Mouse (Mus musculus): ENCODE results near the gene Supt6. TPM values are rescaled to one million over a fixed set of nuclear protein-coding genes. Genes with fewer than 3 reads are reported as not detected.
A peak's percentile ranks its signal among the peaks of the same experiment; 100 is the strongest.

The Supt6 gene
- polyA plus RNA-seq, 1 experiment from 2014 or later, result 30.9 TPM

DNA sequence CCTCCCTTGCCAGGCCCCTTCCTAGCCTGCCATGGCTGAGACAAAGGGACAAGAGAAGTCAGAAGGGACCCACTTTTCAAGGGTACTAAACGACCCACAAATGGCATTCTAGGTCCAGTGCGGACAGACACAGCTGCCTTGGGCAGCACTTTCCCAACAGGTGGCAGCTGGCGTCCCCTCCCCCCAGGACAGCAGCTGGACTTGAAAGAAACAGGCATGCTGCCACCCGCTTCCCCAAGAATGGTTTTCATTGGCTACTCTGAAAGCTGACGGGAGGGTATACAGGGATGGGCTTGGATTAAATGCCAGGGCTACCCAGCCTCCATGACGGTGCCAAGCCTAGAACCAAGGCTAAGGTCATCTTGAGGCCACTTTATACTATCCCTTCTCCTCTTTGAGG, 83.3 kb downstream of the Supt6 start:
- 82% methylated on average over 6 of the region's 6 CpGs for WGBS
- Histone ChIP-seq H3K36me3 (ENCODE audit: control insufficient read depth, insufficient read depth, low read length) (peaks cover 39% of the 10 kb centered on the region), H3K9ac (ENCODE audit: low read depth, low read length) (peak overlapping the region; percentile 99)

DNA sequence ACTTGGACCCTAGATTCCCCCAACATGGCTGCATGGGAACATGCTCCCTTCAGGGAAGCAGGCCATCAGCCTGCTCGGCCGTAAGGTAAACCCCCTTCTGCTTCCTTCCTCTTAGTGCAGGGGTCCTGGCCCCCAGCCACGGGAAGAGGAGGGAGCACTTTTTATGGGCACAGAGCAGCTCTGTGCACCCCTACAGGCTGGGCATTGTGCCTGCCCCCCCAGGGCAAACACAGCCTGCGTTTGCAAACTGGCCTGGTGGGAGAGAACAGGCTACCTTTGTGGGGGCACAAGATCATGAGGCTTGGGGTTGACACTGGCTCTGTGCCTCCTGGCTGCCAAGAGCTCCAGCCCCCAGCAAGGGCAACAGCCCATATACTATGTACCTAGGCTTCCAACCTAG, 83.8 kb downstream of the Supt6 start:
- peak overlapping the region; percentile 5; the same call in 1 of the 2 replicates for H3K4me3 ChIP-seq (ENCODE audit: low read depth, low read length)
- peak overlapping the region; percentile 97 for H3K4me2 ChIP-seq
- DNase-seq (ENCODE audit: low spot score), result no peak
- no peaks in the 10 kb centered on the region for H3K27me3 ChIP-seq (replicated peaks; ENCODE audit: control insufficient read depth, insufficient read depth, low read length)
- peaks cover 40% of the 10 kb centered on the region for H3K36me3 ChIP-seq (ENCODE audit: control insufficient read depth, insufficient read depth, low read length)
- H3K9me3 ChIP-seq (ENCODE audit: control insufficient read depth, low read length), result no peaks in the 10 kb centered on the region
- 65% methylated on average over 4 of the region's 4 CpGs for WGBS
- peaks cover 38% of the 10 kb centered on the region for H3K4me1 ChIP-seq (replicated peaks; ENCODE audit: control insufficient read depth, insufficient read depth, low read length)
- peak overlapping the region; percentile 31; the same call in 1 of the 2 replicates for H3K9ac ChIP-seq (ENCODE audit: low read depth, low read length)
- no peak for ATAC-seq (replicated peaks; ENCODE audit: low FRiP score)
- H3K27ac ChIP-seq (ENCODE audit: low read depth, low read length), result no peak overlapping the region

More for the DNA sequence above, 83.3 kb downstream of the Supt6 start:
- peaks cover 39% of the 10 kb centered on the region for H3K4me1 ChIP-seq (replicated peaks; ENCODE audit: control insufficient read depth, insufficient read depth, low read length)
- H3K27ac ChIP-seq (ENCODE audit: low read depth, low read length), result peak overlapping the region; percentile 92; the same call in 1 of the 2 replicates
- no peak for DNase-seq (ENCODE audit: low spot score)
- peak overlapping the region; percentile 97 for H3K4me2 ChIP-seq
- no peaks in the 10 kb centered on the region for H3K9me3 ChIP-seq (ENCODE audit: control insufficient read depth, low read length)
- H3K4me3 ChIP-seq (ENCODE audit: low read depth, low read length), result peak overlapping the region; percentile 98
- ATAC-seq (replicated peaks; ENCODE audit: low FRiP score), result no peak
- no peaks in the 10 kb centered on the region for H3K27me3 ChIP-seq (replicated peaks; ENCODE audit: control insufficient read depth, insufficient read depth, low read length)

GRCm38 (mm10) chr11:78161169-78161568, 84.6 kb downstream of the Supt6 start:
- peaks cover 30% of the 10 kb centered on the region for H3K4me1 ChIP-seq (replicated peaks; ENCODE audit: control insufficient read depth, insufficient read depth, low read length)
- H3K36me3 ChIP-seq (ENCODE audit: control insufficient read depth, insufficient read depth, low read length), result peaks cover 43% of the 10 kb centered on the region
- ATAC-seq (replicated peaks; ENCODE audit: low FRiP score) (no peak), DNase-seq (ENCODE audit: low spot score) (no peak)
- no peak overlapping the region for H3K4me2 ChIP-seq
- H3K4me3 ChIP-seq (ENCODE audit: low read depth, low read length), result no peak overlapping the region
- H3K27me3 ChIP-seq (replicated peaks; ENCODE audit: control insufficient read depth, insufficient read depth, low read length), result no peaks in the 10 kb centered on the region
- H3K9me3 ChIP-seq (ENCODE audit: control insufficient read depth, low read length), result no peaks in the 10 kb centered on the region
- 0 out of 2 replicates have a peak overlapping the region, but pooled peaks have one; percentile 28 for H3K27ac ChIP-seq (ENCODE audit: low read depth, low read length)
- WGBS, result 90% methylated on average over 14 of the region's 14 CpGs
- no peak overlapping the region for H3K9ac ChIP-seq (ENCODE audit: low read depth, low read length)

- 91% methylated on average over 3 of the region's 3 CpGs for WGBS
- Histone ChIP-seq H3K27me3 (replicated peaks; ENCODE audit: control insufficient read depth, insufficient read depth, low read length) (no peaks in the 10 kb centered on the region), H3K9ac (ENCODE audit: low read depth, low read length) (no peak overlapping the region), H3K4me2 (no peak overlapping the region), H3K4me3 (ENCODE audit: low read depth, low read length) (no peak overlapping the region), H3K27ac (ENCODE audit: low read depth, low read length) (0 out of 2 replicates have a peak overlapping the region, but pooled peaks have one; percentile 28), H3K9me3 (ENCODE audit: control insufficient read depth, low read length) (no peaks in the 10 kb centered on the region), H3K36me3 (ENCODE audit: control insufficient read depth, insufficient read depth, low read length) (peaks cover 46% of the 10 kb centered on the region), H3K4me1 (replicated peaks; ENCODE audit: control insufficient read depth, insufficient read depth, low read length) (peaks cover 25% of the 10 kb centered on the region)
- ATAC-seq (replicated peaks; ENCODE audit: low FRiP score) (no peak), DNase-seq (ENCODE audit: low spot score) (no peak)
These were observed 85.1 kb downstream of the Supt6 start for GRCm38 (mm10) chr11:78160675-78161074.

DNA sequence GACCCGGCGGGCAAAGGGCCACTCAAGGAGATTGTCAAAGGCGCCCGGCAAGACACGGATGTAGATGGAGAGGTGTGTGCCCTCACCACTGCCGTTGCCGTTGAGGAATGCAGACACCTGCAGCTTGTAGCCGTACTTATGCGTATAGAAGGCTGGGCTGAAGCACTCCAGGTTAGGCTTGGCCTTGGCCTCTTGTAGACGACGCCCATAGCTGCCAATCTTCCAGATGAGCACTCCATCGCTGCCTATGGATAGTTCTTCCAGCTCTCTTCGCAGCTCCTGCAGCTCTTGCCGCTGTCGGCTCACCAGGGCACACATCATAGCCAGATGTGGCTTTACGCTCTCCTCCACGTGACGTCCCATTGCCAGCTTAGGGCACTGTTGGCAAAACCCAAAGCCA, 85.6 kb downstream of the Supt6 start:
- 88% methylated on average over 18 of the region's 18 CpGs for WGBS
- DNase-seq (ENCODE audit: low spot score) (no peak), ATAC-seq (replicated peaks; ENCODE audit: low FRiP score) (no peak)
- Histone ChIP-seq H3K9me3 (ENCODE audit: control insufficient read depth, low read length) (no peaks in the 10 kb centered on the region), H3K4me3 (ENCODE audit: low read depth, low read length) (no peak overlapping the region), H3K27ac (ENCODE audit: low read depth, low read length) (no peak overlapping the region), H3K4me1 (replicated peaks; ENCODE audit: control insufficient read depth, insufficient read depth, low read length) (peaks cover 23% of the 10 kb centered on the region), H3K9ac (ENCODE audit: low read depth, low read length) (no peak overlapping the region), H3K4me2 (no peak overlapping the region), H3K36me3 (ENCODE audit: control insufficient read depth, insufficient read depth, low read length) (peaks cover 48% of the 10 kb centered on the region), H3K27me3 (replicated peaks; ENCODE audit: control insufficient read depth, insufficient read depth, low read length) (no peaks in the 10 kb centered on the region)

GRCm38 (mm10) chr11:78159557-78159956, 86.2 kb downstream of the Supt6 start:
- peaks cover 23% of the 10 kb centered on the region for H3K4me1 ChIP-seq (replicated peaks; ENCODE audit: control insufficient read depth, insufficient read depth, low read length)

GRCm38 (mm10) chr11:78159096-78159495, 86.7 kb downstream of the Supt6 start:
- no peak overlapping the region for H3K9ac ChIP-seq (ENCODE audit: low read depth, low read length)
- H3K36me3 ChIP-seq (ENCODE audit: control insufficient read depth, insufficient read depth, low read length), result peaks cover 57% of the 10 kb centered on the region
- DNase-seq (ENCODE audit: low spot score) (peak; percentile 68), ATAC-seq (replicated peaks; ENCODE audit: low FRiP score) (peak; percentile 67)
- H3K4me2 ChIP-seq, result no peak overlapping the region
- no peaks in the 10 kb centered on the region for H3K9me3 ChIP-seq (ENCODE audit: control insufficient read depth, low read length)
- H3K4me1 ChIP-seq (replicated peaks; ENCODE audit: control insufficient read depth, insufficient read depth, low read length), result peaks cover 23% of the 10 kb centered on the region
- no peak overlapping the region for H3K4me3 ChIP-seq (ENCODE audit: low read depth, low read length)
- no peaks in the 10 kb centered on the region for H3K27me3 ChIP-seq (replicated peaks; ENCODE audit: control insufficient read depth, insufficient read depth, low read length)
- H3K27ac ChIP-seq (ENCODE audit: low read depth, low read length), result no peak overlapping the region
- WGBS, result 23% methylated on average over 2 of the region's 2 CpGs

More at GRCm38 (mm10) chr11:78159557-78159956, 86.2 kb downstream of the Supt6 start:
- Histone ChIP-seq H3K4me2 (no peak overlapping the region), H3K36me3 (ENCODE audit: control insufficient read depth, insufficient read depth, low read length) (peaks cover 52% of the 10 kb centered on the region), H3K27ac (ENCODE audit: low read depth, low read length) (no peak overlapping the region), H3K27me3 (replicated peaks; ENCODE audit: control insufficient read depth, insufficient read depth, low read length) (no peaks in the 10 kb centered on the region), H3K9ac (ENCODE audit: low read depth, low read length) (no peak overlapping the region), H3K9me3 (ENCODE audit: control insufficient read depth, low read length) (no peaks in the 10 kb centered on the region), H3K4me3 (ENCODE audit: low read depth, low read length) (no peak overlapping the region)
- DNase-seq (ENCODE audit: low spot score) (no peak), ATAC-seq (replicated peaks; ENCODE audit: low FRiP score) (no peak)
- 77% methylated on average over 7 of the region's 7 CpGs for WGBS

Small RNAs within 50 kb of the gene (microRNA-seq; reads per million reads assigned to microRNA genes)
- gene Mir7653 (ENCODE audit: borderline number of aligned reads), result 2.1 reads per million

Other genes starting within 250 kb of the Supt6 start
- gene Dhrs13, start 213.7 kb downstream of the Supt6 start, polyA plus RNA-seq (2014; fragmentation: Nextera tagmentation; extraction: Ambion mirVana), result 23.8 and 24.9 TPM in 2 replicates
- 44.8 TPM in 2 replicates for gene Flot2, start 208.1 kb downstream of the Supt6 start, polyA plus RNA-seq (2014; fragmentation: Nextera tagmentation; extraction: Ambion mirVana)
- gene Eral1, start 165.6 kb downstream of the Supt6 start, polyA plus RNA-seq (2014; fragmentation: Nextera tagmentation; extraction: Ambion mirVana), result 39.0 and 40.8 TPM in 2 replicates
- gene Fam222b, start 151.3 kb downstream of the Supt6 start, polyA plus RNA-seq (2014; fragmentation: Nextera tagmentation; extraction: Ambion mirVana), result 13.9 and 17.3 TPM in 2 replicates
- gene Traf4, start 80.4 kb downstream of the Supt6 start, polyA plus RNA-seq (2014; fragmentation: Nextera tagmentation; extraction: Ambion mirVana), result 53.8 and 57.6 TPM in 2 replicates
- gene Nek8, start 69.3 kb downstream of the Supt6 start, polyA plus RNA-seq (2014; fragmentation: Nextera tagmentation; extraction: Ambion mirVana), result 13.1 and 14.3 TPM in 2 replicates
- gene Tlcd1, start 69.3 kb downstream of the Supt6 start, polyA plus RNA-seq (2014; fragmentation: Nextera tagmentation; extraction: Ambion mirVana), result 52.5 and 57.5 TPM in 2 replicates
- gene Rpl23a, start 62.4 kb downstream of the Supt6 start, polyA plus RNA-seq (2014; fragmentation: Nextera tagmentation; extraction: Ambion mirVana), result 1,588 and 1,766 TPM in 2 replicates
- gene Rab34, start 57.6 kb downstream of the Supt6 start, polyA plus RNA-seq (2014; fragmentation: Nextera tagmentation; extraction: Ambion mirVana), result 42.6 and 45.3 TPM in 2 replicates
- 1.6 and 2.5 TPM in 2 replicates for gene Proca1, start 52.6 kb downstream of the Supt6 start, polyA plus RNA-seq (2014; fragmentation: Nextera tagmentation; extraction: Ambion mirVana)
- 47.4 and 48.7 TPM in 2 replicates for gene Sdf2, start 241 bp downstream of the Supt6 start, polyA plus RNA-seq (2014; fragmentation: Nextera tagmentation; extraction: Ambion mirVana)
- gene 2610507B11Rik, start 15.8 kb upstream of the Supt6 start, polyA plus RNA-seq (2014; fragmentation: Nextera tagmentation; extraction: Ambion mirVana), result 59.5 and 62.2 TPM in 2 replicates
- 0.18 and 0.36 TPM in 2 replicates for gene BC030499, start 44.9 kb upstream of the Supt6 start, polyA plus RNA-seq (2014; fragmentation: Nextera tagmentation; extraction: Ambion mirVana)
- gene Spag5, start 55.5 kb upstream of the Supt6 start, polyA plus RNA-seq (2014; fragmentation: Nextera tagmentation; extraction: Ambion mirVana), result 48.3 and 50.3 TPM in 2 replicates
- 8.8 and 9.9 TPM in 2 replicates for gene Aldoc, start 77.0 kb upstream of the Supt6 start, polyA plus RNA-seq (2014; fragmentation: Nextera tagmentation; extraction: Ambion mirVana)
- gene Pigs, start 82.4 kb upstream of the Supt6 start, polyA plus RNA-seq (2014; fragmentation: Nextera tagmentation; extraction: Ambion mirVana), result 63.6 and 68.2 TPM in 2 replicates
- gene Unc119, start 97.5 kb upstream of the Supt6 start, polyA plus RNA-seq (2014; fragmentation: Nextera tagmentation; extraction: Ambion mirVana), result 68.9 and 72.7 TPM in 2 replicates
- gene Foxn1, start 140.6 kb upstream of the Supt6 start, polyA plus RNA-seq (2014; fragmentation: Nextera tagmentation; extraction: Ambion mirVana), result not detected in 2 replicates
- not detected in 2 replicates for gene Slc13a2, start 176.2 kb upstream of the Supt6 start, polyA plus RNA-seq (2014; fragmentation: Nextera tagmentation; extraction: Ambion mirVana)
- 9.8 and 12.1 TPM in 2 replicates for gene Slc46a1, start 219.7 kb upstream of the Supt6 start, polyA plus RNA-seq (2014; fragmentation: Nextera tagmentation; extraction: Ambion mirVana)